ENCODE assay signal across 10 mouse cellular contexts in genomic region chr19:6163872-6164547, GRCm38 (mm10). TPM values are rescaled to one million over a fixed set of nuclear protein-coding genes. Genes with fewer than 3 reads are reported as not detected.
A peak's percentile ranks its signal among the peaks of the same experiment; 100 is the strongest.
DNase-seq lines count a peak whose midpoint lies in the region; ATAC-seq and TF ChIP-seq lines count a peak whose summit lies in the region.
"Had no signal": no experiment of that assay in that cellular context is flagged by ENCODE, and none has a peak within 500 bp of the region (broad histone marks: within the 10 kb centered on the region; RNA-seq: fewer than 3 reads in every experiment).

No protein-coding gene starts in this region.

- WGBS in kidney, postnatal 0 days = 57% methylated on average over 10 of the region's 10 CpGs
- WGBS in midbrain, embryonic 13.5 days = 76% methylated on average over 10 of the region's 10 CpGs

- no peaks in the 10 kb centered on the region for H3K4me1 ChIP-seq in kidney, postnatal 0 days (replicated peaks; ENCODE audit: insufficient read depth, low read length)
- no peaks in the 10 kb centered on the region for H3K4me1 ChIP-seq in midbrain, embryonic 13.5 days (replicated peaks)
- H3K4me1 ChIP-seq: hindbrain, embryonic 15.5 days; midbrain, embryonic 12.5 days had no signal

- H3K9ac ChIP-seq in kidney, postnatal 0 days (ENCODE audit: low read depth, low read length) = no peak overlapping the region
- no peak overlapping the region for H3K9ac ChIP-seq in midbrain, embryonic 13.5 days (replicated peaks)
- H3K9ac ChIP-seq: hindbrain, embryonic 15.5 days; midbrain, embryonic 12.5 days had no signal

- H3K4me2 ChIP-seq in kidney, postnatal 0 days (ENCODE audit: low read length) = peak overlapping the region; percentile 13; the same call in 1 of the 2 replicates
- no peak overlapping the region for H3K4me2 ChIP-seq in midbrain, embryonic 13.5 days (replicated peaks)
- H3K4me2 ChIP-seq: hindbrain, embryonic 15.5 days; midbrain, embryonic 12.5 days had no signal

- no peaks in the 10 kb centered on the region for H3K36me3 ChIP-seq in kidney, postnatal 0 days (ENCODE audit: insufficient read depth, low read length)
- no peaks in the 10 kb centered on the region for H3K36me3 ChIP-seq in midbrain, embryonic 13.5 days
- H3K36me3 ChIP-seq: hindbrain, embryonic 15.5 days; midbrain, embryonic 12.5 days had no signal

- TF ChIP-seq CTCF in kidney, postnatal 0 days (IDR thresholded peaks at IDR 0.05; ENCODE audit: low read depth) = no peak

- no peaks in the 10 kb centered on the region for H3K9me3 ChIP-seq in kidney, postnatal 0 days (replicated peaks; ENCODE audit: low read length)
- no peaks in the 10 kb centered on the region for H3K9me3 ChIP-seq in midbrain, embryonic 13.5 days
- H3K9me3 ChIP-seq: hindbrain, embryonic 15.5 days; midbrain, embryonic 12.5 days had no signal

- ATAC-seq in kidney, postnatal 0 days (replicated peaks; ENCODE audit: low FRiP score, low read depth) = no peak
- no peak for ATAC-seq in midbrain, embryonic 13.5 days

- DNase-seq in ovary, adult 18-20 months (ENCODE audit: low spot score) = peak; percentile 21
- DNase-seq in ovary, postnatal 10 days (ENCODE audit: low spot score) = no peak
- peak; percentile 24 for DNase-seq in gastrocnemius, postnatal 10 days
- peak; percentile 31 for DNase-seq in kidney, postnatal 0 days (ENCODE audit: low spot score)
- peak; percentile 27 for DNase-seq in skeletal muscle tissue, adult 2 months (ENCODE audit: low read depth, low spot score)
- no peak for DNase-seq in thymus, adult 18-20 months

- H3K4me3 ChIP-seq in kidney, postnatal 0 days (replicated peaks; ENCODE audit: low read depth, low read length) = no peak overlapping the region
- no peak overlapping the region for H3K4me3 ChIP-seq in midbrain, embryonic 13.5 days (replicated peaks)
- H3K4me3 ChIP-seq: hindbrain, embryonic 15.5 days; midbrain, embryonic 12.5 days had no signal

- H3K27ac ChIP-seq in kidney, postnatal 0 days = no peak overlapping the region
- no peak overlapping the region for H3K27ac ChIP-seq in midbrain, embryonic 13.5 days
- H3K27ac ChIP-seq: hindbrain, embryonic 15.5 days; midbrain, embryonic 12.5 days had no signal

- no peaks in the 10 kb centered on the region for H3K27me3 ChIP-seq in kidney, postnatal 0 days (ENCODE audit: insufficient read depth, low read length)
- H3K27me3 ChIP-seq in midbrain, embryonic 13.5 days = 0 out of 2 replicates have a peak, but pooled peaks cover 3% of the 10 kb centered on the region
- H3K27me3 ChIP-seq: hindbrain, embryonic 15.5 days; midbrain, embryonic 12.5 days had no signal

RNA-seq across cellular contexts. Expression of gene Majin, which starts 20.2 kb away (rescaled TPM):
- not detected for total RNA-seq in gastrocnemius, postnatal 10 days (2021)
- not detected in 2 replicates for polyA plus RNA-seq in kidney, postnatal 0 days (2015; fragmentation: Nextera tagmentation; extraction: Ambion mirVana)
- polyA plus RNA-seq in midbrain, embryonic 13.5 days (2015; fragmentation: Nextera tagmentation; extraction: Ambion mirVana) = not detected in 2 replicates
- polyA plus RNA-seq: embryonic facial prominence, embryonic 11.5 days; hindbrain, embryonic 15.5 days; midbrain, embryonic 12.5 days had no signal

RNA-seq across cellular contexts. Expression of gene Arl2, which starts 22.7 kb away (rescaled TPM):
- 10 to 100 TPM; 56.4 to 65.4 TPM for total RNA-seq in gastrocnemius, postnatal 10 days (2021)
- 96.1 and 103 TPM in 2 replicates for polyA plus RNA-seq in kidney, postnatal 0 days (2015; fragmentation: Nextera tagmentation; extraction: Ambion mirVana)
- 115 and 118 TPM in 2 replicates for polyA plus RNA-seq in midbrain, embryonic 13.5 days (2015; fragmentation: Nextera tagmentation; extraction: Ambion mirVana)

RNA-seq across cellular contexts. Expression of gene Batf2, which starts 23.2 kb away (rescaled TPM):
- total RNA-seq in gastrocnemius, postnatal 10 days (2021) = under 1 TPM; 0.23 to 0.41 TPM
- 0.38 and 0.49 TPM in 2 replicates for polyA plus RNA-seq in kidney, postnatal 0 days (2015; fragmentation: Nextera tagmentation; extraction: Ambion mirVana)
- polyA plus RNA-seq in midbrain, embryonic 13.5 days (2015; fragmentation: Nextera tagmentation; extraction: Ambion mirVana) = 0.27 TPM in 1 of 2 replicates, not detected in the other
- polyA plus RNA-seq: embryonic facial prominence, embryonic 11.5 days; hindbrain, embryonic 15.5 days; midbrain, embryonic 12.5 days had no signal

RNA-seq across cellular contexts. Expression of gene Snx15, which starts 35.9 kb away (rescaled TPM):
- 10 to 100 TPM; 12.0 to 14.6 TPM for total RNA-seq in gastrocnemius, postnatal 10 days (2021)
- 26.5 and 30.0 TPM in 2 replicates for polyA plus RNA-seq in kidney, postnatal 0 days (2015; fragmentation: Nextera tagmentation; extraction: Ambion mirVana)
- polyA plus RNA-seq in midbrain, embryonic 13.5 days (2015; fragmentation: Nextera tagmentation; extraction: Ambion mirVana) = 42.3 and 44.4 TPM in 2 replicates

RNA-seq across cellular contexts. Expression of gene Sac3d1, which starts 45.6 kb away (rescaled TPM):
- 10 to 100 TPM; 12.4 to 13.9 TPM for total RNA-seq in gastrocnemius, postnatal 10 days (2021)
- 32.0 and 35.9 TPM in 2 replicates for polyA plus RNA-seq in kidney, postnatal 0 days (2015; fragmentation: Nextera tagmentation; extraction: Ambion mirVana)
- 35.1 and 41.8 TPM in 2 replicates for polyA plus RNA-seq in midbrain, embryonic 13.5 days (2015; fragmentation: Nextera tagmentation; extraction: Ambion mirVana)

Comparison
In these comparisons a context has a peak if more than half of its experiments do, and no peak if none do; other contexts are left out.
1. DNase-seq: peak in ovary, adult 18-20 months (single experiment), gastrocnemius, postnatal 10 days (single experiment), kidney, postnatal 0 days (single experiment) and skeletal muscle tissue, adult 2 months (single experiment); none in ovary, postnatal 10 days (single experiment) and thymus, adult 18-20 months (0 of 2).